Mouse (Mus musculus) B cell, adult 67 days (primary cell): ENCODE results near the gene Krt4. TPM values are rescaled to one million over a fixed set of nuclear protein-coding genes. Genes with fewer than 3 reads are reported as not detected.

Source experiments
- total RNA-seq, 2 experiments: library from RNA; stranded (reverse); gene quantifications; 4 replicates each; pipeline ENCODE4 v1.2.4; 2023

Krt4 gene
- not detected for total RNA-seq

DNA sequence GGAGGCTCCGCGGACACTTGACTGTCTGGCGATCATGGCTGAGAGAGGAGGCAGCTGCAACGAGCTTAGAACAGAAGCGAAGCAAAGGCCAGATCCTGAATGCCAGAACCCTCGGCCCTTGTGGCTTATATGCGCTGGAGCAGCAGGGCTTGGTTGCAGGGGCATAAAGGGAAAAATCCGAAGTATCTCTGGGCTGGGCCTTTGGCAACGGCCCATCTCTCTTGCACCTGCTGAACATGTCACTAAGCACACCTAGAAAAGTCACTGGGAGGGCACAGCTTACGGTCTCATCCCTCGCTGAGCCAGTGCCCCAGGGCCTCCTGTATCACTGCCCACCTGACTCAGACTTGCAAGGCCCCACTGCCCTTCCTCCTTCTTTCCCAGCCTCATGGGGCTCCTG is at the start of gene Krt4:
Gene Krt4, minus strand, starts transcription at position 101 of the 400 bp plus-strand sequence.

DNA sequence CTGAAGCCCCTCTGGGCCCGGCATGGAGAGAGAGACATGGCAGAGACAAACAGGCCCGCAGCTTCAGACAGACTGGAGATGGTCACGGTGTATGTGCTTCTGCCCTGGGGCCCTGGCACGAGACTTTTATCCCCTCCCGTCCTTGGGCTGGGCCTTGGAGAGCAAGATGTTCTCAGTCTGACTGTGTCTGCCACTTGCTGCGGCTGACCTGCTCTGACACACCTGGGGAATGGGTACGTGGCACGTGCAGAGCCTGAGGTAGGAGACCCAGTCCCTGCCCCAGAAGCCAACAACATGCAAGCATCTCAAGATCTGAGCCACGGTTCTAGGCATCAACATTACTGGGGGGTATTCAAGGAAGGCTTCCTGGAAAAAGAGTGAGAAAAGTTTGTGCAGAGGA is 29.7 kb upstream of the Krt4 start, which contains the start of gene Krt78:
Gene Krt78, minus strand, starts transcription at position 101 of the 400 bp plus-strand sequence.

DNA sequence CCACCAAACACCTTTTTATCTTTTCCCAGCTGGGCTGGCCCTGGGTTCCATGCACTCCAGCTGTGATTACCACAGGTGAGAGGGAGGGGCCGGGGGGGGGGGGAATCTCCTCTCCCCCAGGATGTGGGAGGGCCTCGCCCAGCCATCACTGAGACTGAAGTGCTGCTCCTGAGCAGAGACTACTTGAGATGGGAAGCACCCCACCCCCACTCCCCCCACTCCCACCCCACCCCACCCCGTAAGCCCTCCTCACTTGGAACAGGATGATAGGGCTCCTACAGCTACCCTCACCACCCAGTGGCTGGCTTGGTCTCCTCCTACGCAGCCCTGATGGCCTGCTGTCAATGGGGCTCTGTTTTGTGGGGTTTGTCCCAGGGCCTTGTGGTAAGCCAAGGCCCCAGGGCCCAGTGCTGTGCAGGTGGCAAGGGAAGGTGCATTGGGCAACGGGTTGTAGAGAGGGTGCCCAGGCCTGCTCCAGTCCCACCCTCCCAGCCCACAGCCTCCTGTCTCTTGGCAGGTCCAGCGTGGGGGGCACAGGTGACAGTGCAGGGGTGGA is 15.8 kb upstream of the Krt4 start, which contains the start of gene Krt79:
Gene Krt79, minus strand, starts transcription at position 51 of the 556 bp plus-strand sequence.

DNA sequence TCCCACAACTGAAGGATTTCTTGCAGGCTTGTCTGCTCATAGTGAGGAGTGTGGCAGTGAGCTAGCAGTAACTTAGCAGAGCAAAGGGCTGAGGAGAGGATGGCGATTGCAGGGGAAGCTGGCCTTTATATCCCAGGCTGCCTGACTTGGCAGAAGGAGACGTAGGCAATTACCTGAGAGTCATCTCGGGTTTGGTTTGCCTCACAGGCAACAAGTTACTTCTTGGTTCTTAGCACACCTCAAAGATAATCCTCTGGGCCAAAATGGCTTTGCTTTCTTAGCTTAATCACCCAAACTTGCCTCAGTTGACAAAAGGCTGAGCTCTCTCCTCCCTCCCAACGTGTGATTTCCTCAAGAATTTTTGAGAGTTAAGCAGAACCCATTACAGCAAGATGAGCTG is 31.7 kb downstream of the Krt4 start, which contains the start of gene Krt76:
Gene Krt76, minus strand, starts transcription at position 101 of the 400 bp plus-strand sequence.

DNA sequence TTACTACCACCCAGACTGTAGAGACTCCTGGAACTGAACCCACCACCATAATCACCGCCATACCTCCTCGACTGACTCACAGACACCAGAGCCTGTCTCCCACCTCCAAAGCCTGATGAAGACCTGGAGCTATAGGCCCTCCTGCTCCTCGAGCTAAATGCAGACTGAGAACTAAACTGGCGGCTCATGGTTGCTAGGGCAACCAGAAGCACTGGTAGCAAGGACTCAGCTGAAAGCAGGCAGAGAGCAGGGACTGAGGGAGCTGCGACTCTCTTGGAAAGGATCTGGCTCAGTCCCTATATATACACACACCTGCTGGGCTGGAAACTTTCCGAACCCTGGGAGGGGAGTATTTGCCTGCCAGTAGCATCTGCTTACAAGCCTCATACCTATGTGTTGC is 55.1 kb downstream of the Krt4 start, which contains the start of gene Krt77:
Gene Krt77, minus strand, starts transcription at position 275 of the 400 bp plus-strand sequence.

Other genes starting within 250 kb of the Krt4 start
- not detected for gene Krt6b, start 244.4 kb downstream of the Krt4 start, total RNA-seq
- not detected for gene Krt6a, start 230.4 kb downstream of the Krt4 start, total RNA-seq
- gene Krt5, start 211.8 kb downstream of the Krt4 start, total RNA-seq: not detected
- gene Krt71, start 181.6 kb downstream of the Krt4 start, total RNA-seq: not detected
- not detected for gene Krt72, start 138.3 kb downstream of the Krt4 start, total RNA-seq
- gene Krt73, start 122.4 kb downstream of the Krt4 start, total RNA-seq: not detected
- gene Krt2, start 106.6 kb downstream of the Krt4 start, total RNA-seq: not detected
- gene Krt1, start 73.9 kb downstream of the Krt4 start, total RNA-seq: not detected
- not detected for gene Krt77, start 55.0 kb downstream of the Krt4 start, total RNA-seq
- gene Krt76, start 31.8 kb downstream of the Krt4 start, total RNA-seq: not detected
- gene Krt79, start 15.6 kb upstream of the Krt4 start, total RNA-seq: not detected
- gene Krt78, start 29.6 kb upstream of the Krt4 start, total RNA-seq: not detected
- not detected for gene Krt8, start 79.7 kb upstream of the Krt4 start, total RNA-seq
- not detected for gene Krt18, start 103.4 kb upstream of the Krt4 start, total RNA-seq
- 100 to 1,000 TPM; 241 to 248 TPM for gene Eif4b, start 149.0 kb upstream of the Krt4 start, total RNA-seq
- gene Tns2, start 175.7 kb upstream of the Krt4 start, total RNA-seq: under 1 TPM; 0.15 to 0.77 TPM
- gene Spryd3, start 211.5 kb upstream of the Krt4 start, total RNA-seq: 10 to 100 TPM; 37.2 to 42.0 TPM
- not detected for gene Igfbp6, start 219.6 kb upstream of the Krt4 start, total RNA-seq
- under 1 TPM; 0.41 to 0.50 TPM for gene Soat2, start 225.8 kb upstream of the Krt4 start, total RNA-seq